Mouse (Mus musculus) macrophage (primary cell): ENCODE measurements around the gene Syt7. TPM values are rescaled to one million over a fixed set of nuclear protein-coding genes. Genes with fewer than 3 reads are reported as not detected.

Source experiments
- H3K27ac ChIP-seq: fragments of 350-480 bp; formaldehyde crosslinking; 2 replicates; pipeline ENCODE4 v1.9.0; 2021
- H3K36me3 ChIP-seq: fragments of 350-480 bp; formaldehyde crosslinking; 2 replicates; pipeline ENCODE4 v1.9.0; 2021; ENCODE audit errors: inconsistent target
- H3K4me3 ChIP-seq: fragments of 350-480 bp; formaldehyde crosslinking; 2 replicates; pipeline ENCODE4 v1.9.0; 2021; ENCODE audit errors: inconsistent target
- H3K79me2 ChIP-seq: fragments of 350-480 bp; formaldehyde crosslinking; 2 replicates; pipeline ENCODE4 v1.9.0; 2021; ENCODE audit errors: inconsistent target
- WGBS: methylation state at CpG from one replicate; pipeline ENCODE4 v1.1.7; 2026; ENCODE audit warnings: inconsistent platforms; ENCODE audit not compliant: missing documents; 5-methylcytosine and 5-hydroxymethylcytosine counted together
- polyA plus RNA-seq: library from polyadenylated mRNA; stranded (reverse); fragments of 250-400 nt; gene quantifications from 3 replicates; pipeline ENCODE4 v1.2.4, GENCODE M21; 2018; ENCODE audit warnings: inconsistent platforms

The Syt7 gene
- polyA plus RNA-seq, 1 experiment from 2014 or later = not detected

DNA sequence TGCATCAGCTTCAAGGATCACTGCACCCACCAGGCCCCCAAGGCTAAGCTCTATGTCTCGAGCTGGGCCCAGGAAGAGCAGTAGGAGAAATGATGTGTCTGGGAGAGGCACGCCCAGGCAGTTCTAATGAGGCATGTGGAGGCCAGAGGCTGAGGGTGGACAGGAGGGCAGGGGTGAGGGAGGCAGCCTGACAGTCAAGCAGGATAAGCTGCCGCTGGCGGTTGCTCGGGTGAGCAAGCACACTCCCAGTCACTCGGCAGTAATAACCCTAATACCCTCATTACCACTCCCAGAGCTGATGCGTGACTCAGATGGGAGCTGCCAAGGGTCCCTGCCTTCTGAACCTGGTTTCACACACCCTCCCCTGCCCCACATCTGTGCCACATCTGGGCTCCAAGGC, 25.0 kb upstream of the Syt7 start:
- Histone ChIP-seq H3K36me3 (no peaks in the 10 kb centered on the region), H3K27ac (no peak overlapping the region), H3K79me2 (no peaks in the 10 kb centered on the region), H3K4me3 (no peak overlapping the region)
- WGBS = 56% methylated on average over 7 of the region's 7 CpGs

DNA sequence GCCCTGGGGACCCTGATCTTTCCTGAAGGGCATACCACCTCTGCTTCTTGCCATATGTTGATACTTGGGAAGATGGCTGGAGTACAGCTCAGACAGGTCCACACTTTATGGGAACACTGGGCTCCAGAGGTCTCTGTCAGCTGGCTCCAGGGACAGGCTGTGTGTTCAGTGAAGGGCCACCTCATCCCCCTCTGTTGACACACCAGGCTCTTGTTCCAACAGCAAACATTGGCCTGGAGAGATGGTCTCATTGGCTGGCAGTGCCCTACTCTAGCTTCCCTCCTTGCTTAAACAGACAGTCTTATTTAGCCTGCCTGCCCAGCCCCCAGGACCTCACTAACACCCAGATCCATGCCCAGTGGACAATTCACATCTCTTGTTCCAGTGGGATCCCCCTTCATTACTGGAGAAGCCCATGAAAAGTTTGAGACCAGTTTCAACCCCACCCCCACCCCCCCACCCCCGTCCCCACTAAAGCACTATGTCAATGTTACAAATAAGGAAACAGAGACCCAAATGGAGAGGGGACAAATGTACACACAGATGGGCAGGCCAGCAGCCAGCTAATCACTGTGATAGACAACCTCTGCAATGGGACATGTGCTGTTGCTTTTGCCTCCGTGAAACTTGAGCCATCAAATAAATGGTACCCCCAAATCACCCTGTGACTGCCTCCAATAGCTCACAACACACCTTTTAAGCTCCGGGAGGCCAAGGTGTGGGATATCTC, 22.6 kb upstream of the Syt7 start:
- Histone ChIP-seq H3K27ac (no peak overlapping the region), H3K79me2 (no peaks in the 10 kb centered on the region), H3K4me3 (no peak overlapping the region), H3K36me3 (no peaks in the 10 kb centered on the region)
- WGBS = 59% methylated on average over 3 of the region's 3 CpGs

DNA sequence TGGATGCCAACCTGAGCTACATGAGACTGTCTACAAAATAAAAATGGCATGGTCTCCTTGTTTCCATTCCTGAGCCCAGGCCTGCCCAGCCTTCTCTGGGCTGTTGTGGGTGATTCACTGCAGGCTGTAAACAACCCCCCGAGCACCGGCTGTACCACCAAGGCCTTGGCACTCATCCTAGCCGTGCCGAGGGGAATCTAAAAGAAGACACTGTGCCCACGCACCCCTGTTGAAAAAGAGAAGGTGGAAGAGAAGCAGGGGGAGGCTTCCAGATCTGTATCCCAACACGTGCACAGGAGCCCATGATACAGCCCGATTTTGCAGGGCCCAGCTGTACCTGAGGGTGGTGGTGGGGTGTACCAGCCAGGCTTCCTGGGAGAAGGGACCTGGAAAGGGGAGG, 21.1 kb upstream of the Syt7 start:
- no peaks in the 10 kb centered on the region for H3K36me3 ChIP-seq
- no peak overlapping the region for H3K4me3 ChIP-seq
- WGBS = 92% methylated on average over 7 of the region's 7 CpGs
- no peaks in the 10 kb centered on the region for H3K79me2 ChIP-seq
- no peak overlapping the region for H3K27ac ChIP-seq

DNA sequence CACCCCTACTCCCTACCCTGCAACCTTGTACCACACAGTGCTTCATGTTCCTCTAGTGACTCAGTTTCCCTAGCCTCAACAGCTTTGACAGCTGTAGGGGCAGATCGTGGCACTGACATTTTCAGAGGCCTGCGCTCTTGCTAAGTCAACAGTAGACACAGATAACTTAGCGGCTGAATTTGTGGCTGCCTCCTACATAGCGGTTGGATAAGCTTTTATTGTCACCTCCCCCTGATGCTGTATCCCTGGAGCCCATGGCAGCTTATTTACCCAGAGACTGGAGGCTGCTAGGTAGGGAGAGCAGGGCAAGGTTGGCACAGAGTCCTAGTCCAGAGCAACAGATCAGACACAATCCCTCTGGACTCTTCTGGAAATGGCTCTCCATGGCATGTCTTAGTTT, 19.0 kb upstream of the Syt7 start:
- WGBS = 90% methylated on average over 4 of the region's 4 CpGs
- Histone ChIP-seq H3K79me2 (no peaks in the 10 kb centered on the region), H3K27ac (no peak overlapping the region), H3K4me3 (no peak overlapping the region), H3K36me3 (no peaks in the 10 kb centered on the region)

- Histone ChIP-seq H3K4me3 (no peak overlapping the region), H3K36me3 (no peaks in the 10 kb centered on the region), H3K27ac (no peak overlapping the region), H3K79me2 (no peaks in the 10 kb centered on the region)
- WGBS = 92% methylated on average over 1 of the region's 1 CpGs
These were observed 15.7 kb upstream of the Syt7 start for GRCm38 (mm10) chr19:10373191-10373590.

- H3K4me3 ChIP-seq = no peak overlapping the region
- H3K79me2 ChIP-seq = no peaks in the 10 kb centered on the region
- WGBS = 68% methylated on average over 5 of the region's 5 CpGs
- no peak overlapping the region for H3K27ac ChIP-seq
- no peaks in the 10 kb centered on the region for H3K36me3 ChIP-seq
These were observed 13.6 kb upstream of the Syt7 start for GRCm38 (mm10) chr19:10375260-10375659.

DNA sequence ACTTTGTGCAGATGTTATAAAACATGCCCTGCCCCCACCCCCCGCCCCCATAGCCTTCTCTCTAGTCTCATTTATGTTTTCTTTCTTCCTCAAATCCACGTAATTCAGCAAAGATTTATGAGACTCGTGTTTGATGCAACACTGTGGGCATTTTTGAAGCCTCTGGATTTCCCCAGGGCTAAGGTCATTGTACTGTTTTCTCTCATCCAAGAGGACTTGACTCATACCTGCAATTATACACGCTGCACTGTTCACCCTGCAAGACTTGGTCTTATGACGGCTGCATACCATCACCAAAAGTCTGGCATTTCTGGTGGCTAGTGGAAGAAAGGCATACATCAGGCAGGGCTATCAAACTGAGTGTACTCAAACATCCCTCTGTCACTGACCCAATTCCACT, 8.9 kb upstream of the Syt7 start:
- H3K4me3 ChIP-seq = no peak overlapping the region
- H3K36me3 ChIP-seq = no peaks in the 10 kb centered on the region
- no peak overlapping the region for H3K27ac ChIP-seq
- H3K79me2 ChIP-seq = no peaks in the 10 kb centered on the region
- 65% methylated on average over 5 of the region's 5 CpGs for WGBS

DNA sequence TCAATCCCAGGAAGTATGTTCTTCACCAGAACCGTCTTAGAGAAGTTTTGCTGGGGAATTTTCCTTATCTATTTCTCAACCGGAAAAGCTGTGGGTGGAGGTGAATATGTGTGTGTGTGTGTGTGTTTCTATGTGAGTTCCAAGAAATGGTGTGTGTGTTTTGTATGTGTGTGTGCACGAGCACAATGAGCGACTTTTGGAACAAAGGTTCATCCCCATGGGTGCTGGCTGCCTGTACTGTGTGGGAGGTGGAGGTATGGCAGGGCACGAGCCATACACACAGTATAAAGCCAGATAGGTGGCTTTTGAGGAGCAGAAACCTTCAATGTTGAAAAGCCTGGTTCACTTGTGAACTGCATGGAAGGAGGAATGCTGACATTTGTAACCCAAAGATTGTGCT, 1.2 kb upstream of the Syt7 start:
- H3K36me3 ChIP-seq = no peaks in the 10 kb centered on the region
- H3K79me2 ChIP-seq = no peaks in the 10 kb centered on the region
- WGBS = 63% methylated on average over 5 of the region's 5 CpGs
- no peak overlapping the region for H3K27ac ChIP-seq
- no peak overlapping the region for H3K4me3 ChIP-seq

DNA sequence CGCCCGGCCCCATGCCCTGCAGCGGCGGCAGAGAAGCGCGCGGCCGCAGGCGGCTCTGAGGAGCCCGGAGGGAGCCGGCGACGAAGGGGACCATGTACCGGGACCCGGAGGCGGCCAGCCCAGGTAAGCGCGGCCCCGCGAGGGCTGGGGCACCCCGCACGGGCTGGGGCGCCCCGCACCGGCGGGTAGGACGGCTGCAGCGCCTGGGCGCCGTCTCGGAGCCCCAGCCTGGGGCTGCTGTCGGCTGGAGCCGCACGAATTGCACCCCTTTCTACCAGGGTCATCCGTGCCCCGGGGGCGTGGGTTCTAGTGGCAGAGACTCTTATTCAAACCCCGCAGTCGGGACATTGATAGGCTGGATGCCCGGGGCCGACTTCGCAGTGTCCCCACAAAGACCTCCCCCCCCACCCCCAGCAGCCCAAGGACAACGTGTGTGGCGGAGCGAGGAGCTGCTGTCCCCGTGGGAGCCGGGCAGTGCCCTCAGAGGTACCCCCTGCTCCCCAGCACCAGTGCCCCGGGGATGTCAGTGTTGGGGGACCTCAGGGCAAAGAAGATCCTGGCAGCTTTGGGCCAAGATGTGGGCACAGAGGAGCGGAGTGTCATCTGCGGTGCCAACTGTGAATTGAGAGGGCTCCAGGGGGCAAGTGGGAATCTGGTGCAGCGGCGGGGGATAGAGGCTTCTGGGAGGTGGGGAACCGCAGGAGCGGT, 655 bp downstream of the Syt7 start:
- H3K4me3 ChIP-seq = no peak overlapping the region
- no peaks in the 10 kb centered on the region for H3K79me2 ChIP-seq
- H3K36me3 ChIP-seq = no peaks in the 10 kb centered on the region
- no peak overlapping the region for H3K27ac ChIP-seq
- 6% methylated on average over 54 of the region's 54 CpGs for WGBS

- Histone ChIP-seq H3K36me3 (no peaks in the 10 kb centered on the region), H3K79me2 (no peaks in the 10 kb centered on the region), H3K27ac (no peak overlapping the region), H3K4me3 (no peak overlapping the region)
- 23% methylated on average over 12 of the region's 12 CpGs for WGBS
These were observed 1.3 kb downstream of the Syt7 start for GRCm38 (mm10) chr19:10390099-10390680.

- no peak overlapping the region for H3K27ac ChIP-seq
- H3K36me3 ChIP-seq = no peaks in the 10 kb centered on the region
- H3K79me2 ChIP-seq = no peaks in the 10 kb centered on the region
- 86% methylated on average over 7 of the region's 7 CpGs for WGBS
- H3K4me3 ChIP-seq = no peak overlapping the region
These were observed 2.1 kb downstream of the Syt7 start for GRCm38 (mm10) chr19:10391028-10391427.

GRCm38 (mm10) chr19:10391995-10392394, 3.1 kb downstream of the Syt7 start:
- 50% methylated on average over 2 of the region's 3 CpGs for WGBS
- Histone ChIP-seq H3K79me2 (no peaks in the 10 kb centered on the region), H3K27ac (no peak overlapping the region), H3K4me3 (no peak overlapping the region), H3K36me3 (no peaks in the 10 kb centered on the region)

DNA sequence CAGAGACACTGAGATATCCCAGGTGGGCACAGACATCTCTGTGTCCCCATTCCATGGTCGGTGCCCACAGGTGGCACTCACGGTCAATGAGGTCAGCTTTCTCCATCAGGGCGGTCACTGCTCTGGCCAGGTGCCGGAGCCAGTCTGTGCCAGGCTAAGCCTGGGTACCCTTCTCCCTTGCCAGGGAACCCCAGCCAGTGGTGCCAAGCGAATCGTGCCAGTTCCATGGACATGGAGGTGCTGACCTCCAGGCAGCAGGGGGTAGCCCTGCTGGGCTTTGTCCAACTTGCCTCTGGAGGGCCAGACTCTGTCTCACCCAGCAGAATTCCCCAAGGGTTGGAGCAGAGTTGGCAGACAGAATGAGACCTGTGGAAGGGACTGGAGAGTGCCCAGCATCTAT, 4.6 kb downstream of the Syt7 start:
- no peaks in the 10 kb centered on the region for H3K36me3 ChIP-seq
- H3K79me2 ChIP-seq = no peaks in the 10 kb centered on the region
- H3K27ac ChIP-seq = no peak overlapping the region
- WGBS = 97% methylated on average over 6 of the region's 6 CpGs
- H3K4me3 ChIP-seq = no peak overlapping the region

GRCm38 (mm10) chr19:10393874-10394500, 5.1 kb downstream of the Syt7 start:
- WGBS = 85% methylated on average over 15 of the region's 15 CpGs
- H3K27ac ChIP-seq = no peak overlapping the region
- no peaks in the 10 kb centered on the region for H3K79me2 ChIP-seq
- H3K4me3 ChIP-seq = no peak overlapping the region
- no peaks in the 10 kb centered on the region for H3K36me3 ChIP-seq

DNA sequence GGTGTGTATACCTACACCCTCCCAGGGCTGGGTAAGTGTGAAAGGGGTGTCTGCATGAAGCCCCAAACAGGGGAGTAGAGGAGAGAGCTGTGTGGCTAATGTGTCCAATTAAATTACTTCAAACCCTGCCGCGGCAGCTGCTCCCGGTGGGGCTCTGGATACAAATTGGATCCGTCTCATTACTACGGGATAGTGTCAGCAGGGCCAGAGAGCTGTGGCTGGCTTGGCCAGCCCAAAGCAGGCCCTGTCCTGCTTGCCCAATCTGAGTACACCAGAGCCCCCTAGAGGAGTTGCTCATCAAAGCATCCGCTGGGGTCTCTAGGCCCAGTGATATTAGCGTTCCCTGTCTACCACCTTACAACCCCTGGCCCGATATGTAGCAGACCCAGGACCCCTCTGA, 6.3 kb downstream of the Syt7 start:
- H3K36me3 ChIP-seq = no peaks in the 10 kb centered on the region
- 42% methylated on average over 8 of the region's 8 CpGs for WGBS
- no peak overlapping the region for H3K27ac ChIP-seq

More for the DNA sequence above, 6.3 kb downstream of the Syt7 start:
- Histone ChIP-seq H3K4me3 (no peak overlapping the region), H3K79me2 (no peaks in the 10 kb centered on the region)
